Mouse (Mus musculus) myocyte (in vitro differentiated cells): ENCODE measurements at regions not wholly inside any gene's neighbourhood (a gene's known extent, or its start where the extent isn't known, plus 50 kb on each side); places are given as distances from the start of the nearest gene placed in this dataset.

Experiments used
- H3K27me3 ChIP-seq: one replicate; pipeline ENCODE4 v1.6.1; 2011; ENCODE audit not compliant: control insufficient read depth, insufficient read depth, insufficient read length
- H3K36me3 ChIP-seq: one replicate; pipeline ENCODE4 v1.6.1; 2011; ENCODE audit not compliant: control insufficient read depth, insufficient read depth
- H3K4me2 ChIP-seq: one replicate; pipeline ENCODE4 v1.6.1; 2011; ENCODE audit warnings: low read depth, control low read depth
- H3K4me3 ChIP-seq: one replicate; pipeline ENCODE4 v1.5.1; 2011; ENCODE audit warnings: mild to moderate bottlenecking, control low read depth, moderate library complexity
- H3K79me2 ChIP-seq: one replicate; pipeline ENCODE4 v1.6.1; 2011; ENCODE audit not compliant: control insufficient read depth, insufficient read depth
- H3ac ChIP-seq: one replicate; pipeline ENCODE4 v1.6.1; 2011; ENCODE audit not compliant: control insufficient read depth, insufficient read length
- CEBPB ChIP-seq: IDR thresholded peaks from 2 replicates; pipeline ENCODE4 v1.6.1; 2011; ENCODE audit warnings: mild to moderate bottlenecking, moderate library complexity; ENCODE audit not compliant: poor library complexity, insufficient read depth, severe bottlenecking
- E2F4 ChIP-seq: IDR thresholded peaks from one replicate; pipeline ENCODE4 v1.6.1; 2011; ENCODE audit warnings: mild to moderate bottlenecking, control low read depth, moderate library complexity; ENCODE audit not compliant: insufficient read depth
- MAX ChIP-seq: IDR thresholded peaks from one replicate; pipeline ENCODE4 v1.6.1; 2011; ENCODE audit warnings: low read depth, mild to moderate bottlenecking, control low read depth
- MYOD1 ChIP-seq, 3 experiments: IDR thresholded peaks; one replicate each; pipeline ENCODE4 v1.6.1; 2011; ENCODE audit warnings: control low read depth in 2 of 3, low read depth in 2 of 3, mild to moderate bottlenecking in 2 of 3, moderate library complexity in 1 of 3; ENCODE audit not compliant: insufficient read length in 2 of 3, control insufficient read depth in 1 of 3
- MYOG ChIP-seq, 3 experiments: IDR thresholded peaks; one replicate each; pipeline ENCODE4 v1.6.1; 2011; ENCODE audit warnings: control low read depth in 2 of 3, low read depth in 2 of 3, mild to moderate bottlenecking in 2 of 3; ENCODE audit not compliant: insufficient read length in 2 of 3, control insufficient read depth in 1 of 3, insufficient read depth in 1 of 3
- POLR2A ChIP-seq: IDR thresholded peaks from one replicate; pipeline ENCODE4 v1.6.1; 2011; ENCODE audit warnings: low read depth, mild to moderate bottlenecking, control low read depth, moderate library complexity; ENCODE audit not compliant: insufficient read length
- POLR2AphosphoS2 ChIP-seq: IDR thresholded peaks from one replicate; pipeline ENCODE4 v1.6.1; 2011; ENCODE audit warnings: low read depth, control low read depth; ENCODE audit not compliant: insufficient read length
- REST ChIP-seq: IDR thresholded peaks from one replicate; pipeline ENCODE4 v1.6.1; 2011; ENCODE audit warnings: mild to moderate bottlenecking, control low read depth, moderate library complexity; ENCODE audit not compliant: insufficient read depth, insufficient read length
- SRF ChIP-seq: IDR thresholded peaks from one replicate; pipeline ENCODE4 v1.6.1; 2011; ENCODE audit warnings: low read depth; ENCODE audit not compliant: control insufficient read depth, insufficient read length
- TCF12 ChIP-seq: IDR thresholded peaks from one replicate; pipeline ENCODE4 v1.6.1; 2011; ENCODE audit warnings: mild to moderate bottlenecking, control low read depth; ENCODE audit not compliant: poor library complexity, insufficient read depth, severe bottlenecking
- TCF3 ChIP-seq: IDR thresholded peaks from one replicate; pipeline ENCODE4 v1.6.1; 2011; ENCODE audit warnings: low read depth, control low read depth; ENCODE audit not compliant: insufficient read length
- USF1 ChIP-seq: IDR thresholded peaks from one replicate; pipeline ENCODE4 v1.6.1; 2011; ENCODE audit warnings: low read depth, mild to moderate bottlenecking, control low read depth, moderate library complexity

DNA sequence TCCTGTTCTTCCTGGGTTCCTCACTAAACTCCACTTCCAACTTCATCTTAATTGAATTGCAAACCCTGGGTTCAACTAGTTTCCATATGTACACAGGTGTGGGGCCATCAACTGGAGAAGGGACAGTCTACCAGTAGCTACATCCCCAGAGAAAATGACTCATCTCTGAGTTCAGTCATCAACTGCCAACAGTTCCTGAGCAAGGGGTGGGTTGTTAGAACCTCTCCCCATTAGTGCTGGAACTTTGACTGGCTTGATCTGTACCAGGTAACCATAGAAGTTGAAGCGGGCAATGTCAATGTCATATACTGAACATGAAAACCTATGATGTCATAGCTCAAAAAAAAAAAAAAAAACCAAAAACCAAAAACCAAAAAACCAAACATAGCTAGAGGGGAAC is 69.8 kb downstream of the Gm21750 start:
- H3K4me3 ChIP-seq, result no peak overlapping the region
- TF ChIP-seq USF1 (no peak), MYOG (IDR thresholded peaks at IDR 0.05; ENCODE audit: control insufficient read depth in 1 of 3, insufficient read depth in 1 of 3, insufficient read length in 2 of 3, low read depth in 2 of 3) (no peak), SRF (no peak), TCF3 (no peak), CEBPB (no peak), REST (no peak), MYOD1 (IDR thresholded peaks at IDR 0.05; ENCODE audit: control insufficient read depth in 1 of 3, insufficient read length in 2 of 3, low read depth in 2 of 3) (no peak), POLR2AphosphoS2 (no peak), POLR2A (no peak)
- no peaks in the 10 kb centered on the region for H3K27me3 ChIP-seq
- H3K79me2 ChIP-seq, result no peaks in the 10 kb centered on the region
- H3K36me3 ChIP-seq, result no peaks in the 10 kb centered on the region
- no peak overlapping the region for H3K4me2 ChIP-seq
- no peak overlapping the region for H3ac ChIP-seq

DNA sequence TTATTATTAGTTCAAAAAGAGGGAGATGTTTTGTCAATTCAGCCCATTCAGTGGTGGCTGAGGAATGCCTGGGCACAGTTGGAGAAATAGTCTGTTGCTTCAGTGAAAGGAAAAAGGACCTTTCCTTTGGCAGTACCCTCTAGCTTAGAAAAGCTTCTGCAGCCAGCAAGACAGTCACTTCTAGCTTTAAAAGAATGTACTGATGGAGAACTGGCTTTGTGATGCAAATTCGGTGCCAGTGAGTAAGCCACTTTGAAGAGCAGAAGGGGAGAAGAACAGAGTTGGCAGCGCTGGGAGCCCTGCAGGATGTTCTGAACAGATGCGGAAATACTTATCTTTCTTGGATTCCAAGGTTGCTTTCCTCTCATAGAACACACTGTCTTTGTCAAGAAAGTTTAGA is 71.1 kb downstream of the Gm21750 start:
- Histone ChIP-seq H3K27me3 (no peaks in the 10 kb centered on the region), H3K4me3 (no peak overlapping the region), H3K4me2 (no peak overlapping the region), H3K36me3 (no peaks in the 10 kb centered on the region), H3ac (no peak overlapping the region), H3K79me2 (no peaks in the 10 kb centered on the region)
- TF ChIP-seq MAX (no peak), TCF3 (no peak), MYOG (IDR thresholded peaks at IDR 0.05; ENCODE audit: control insufficient read depth in 1 of 3, insufficient read depth in 1 of 3, insufficient read length in 2 of 3, low read depth in 2 of 3) (no peak), USF1 (no peak), MYOD1 (IDR thresholded peaks at IDR 0.05; ENCODE audit: control insufficient read depth in 1 of 3, insufficient read length in 2 of 3, low read depth in 2 of 3) (no peak), CEBPB (no peak), TCF12 (no peak), E2F4 (no peak), POLR2A (no peak), POLR2AphosphoS2 (no peak), SRF (no peak), REST (no peak)

DNA sequence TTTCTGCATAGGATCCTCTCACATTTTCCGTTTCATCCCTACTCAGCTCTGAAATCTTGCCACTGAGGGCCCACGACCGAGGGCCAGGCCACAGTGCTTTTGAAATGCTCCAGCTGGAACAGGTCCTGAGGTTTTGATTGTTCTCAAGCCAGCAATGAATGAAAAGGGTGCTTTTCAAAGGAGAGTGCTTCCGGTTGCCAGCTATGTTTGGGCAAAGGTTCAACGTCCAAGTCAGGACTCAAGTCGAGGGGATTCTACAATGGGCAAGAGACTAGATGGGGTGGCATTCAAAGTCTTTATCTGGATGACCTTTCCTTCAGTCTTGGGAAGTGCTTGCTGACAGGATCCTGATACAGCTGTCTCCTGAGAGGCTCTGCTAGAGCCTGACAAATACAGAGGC is 89.8 kb downstream of the Gm21750 start:
- Histone ChIP-seq H3ac (no peak overlapping the region), H3K27me3 (no peaks in the 10 kb centered on the region), H3K4me2 (no peak overlapping the region), H3K36me3 (no peaks in the 10 kb centered on the region), H3K4me3 (no peak overlapping the region), H3K79me2 (no peaks in the 10 kb centered on the region)
- TF ChIP-seq REST, result no peak
- TF ChIP-seq CEBPB, result no peak
- TF ChIP-seq POLR2AphosphoS2, result no peak
- TF ChIP-seq TCF3, result no peak
- TF ChIP-seq POLR2A, result no peak
- TF ChIP-seq E2F4, result no peak
- TF ChIP-seq SRF, result no peak
- no peak for TF ChIP-seq MYOG (IDR thresholded peaks at IDR 0.05; ENCODE audit: control insufficient read depth in 1 of 3, insufficient read depth in 1 of 3, insufficient read length in 2 of 3, low read depth in 2 of 3)
- no peak for TF ChIP-seq MAX

- H3K27me3 ChIP-seq, result no peaks in the 10 kb centered on the region
- H3K4me3 ChIP-seq, result no peak overlapping the region
Measured at GRCm38 (mm10) chr14:73759986-73760385, 99.0 kb downstream of the Gm21750 start.

GRCm38 (mm10) chr14:73772964-73773363 is 111.9 kb downstream of the Gm21750 start:
- no peak overlapping the region for H3ac ChIP-seq
- TF ChIP-seq E2F4, result no peak
- no peak for TF ChIP-seq MAX
- TF ChIP-seq USF1, result no peak
- no peak for TF ChIP-seq REST
- no peak for TF ChIP-seq SRF
- TF ChIP-seq POLR2A, result no peak
- TF ChIP-seq MYOD1 (IDR thresholded peaks at IDR 0.05; ENCODE audit: control insufficient read depth in 1 of 3, insufficient read length in 2 of 3, low read depth in 2 of 3), result no peak
- TF ChIP-seq TCF3, result no peak
- TF ChIP-seq TCF12, result no peak
- no peak for TF ChIP-seq POLR2AphosphoS2
- TF ChIP-seq MYOG (IDR thresholded peaks at IDR 0.05; ENCODE audit: control insufficient read depth in 1 of 3, insufficient read depth in 1 of 3, insufficient read length in 2 of 3, low read depth in 2 of 3), result no peak
- TF ChIP-seq CEBPB, result no peak
- H3K4me3 ChIP-seq, result no peak overlapping the region
- no peak overlapping the region for H3K4me2 ChIP-seq
- no peaks in the 10 kb centered on the region for H3K27me3 ChIP-seq
- no peaks in the 10 kb centered on the region for H3K79me2 ChIP-seq
- H3K36me3 ChIP-seq, result no peaks in the 10 kb centered on the region

More at GRCm38 (mm10) chr14:73759986-73760385, 99.0 kb downstream of the Gm21750 start:
- Histone ChIP-seq H3K4me2 (no peak overlapping the region), H3ac (no peak overlapping the region), H3K79me2 (no peaks in the 10 kb centered on the region), H3K36me3 (no peaks in the 10 kb centered on the region)
- TF ChIP-seq TCF12 (no peak), POLR2A (no peak), CEBPB (no peak), MYOG (IDR thresholded peaks at IDR 0.05; ENCODE audit: control insufficient read depth in 1 of 3, insufficient read depth in 1 of 3, insufficient read length in 2 of 3, low read depth in 2 of 3) (no peak), TCF3 (no peak), SRF (no peak), REST (no peak), USF1 (no peak), POLR2AphosphoS2 (no peak)
